Mouse (Mus musculus): ENCODE measurements at regions not wholly inside any gene's neighbourhood (a gene's known extent, or its start where the extent isn't known, plus 50 kb on each side); places are given as distances from the start of the nearest gene placed in this dataset.

DNA sequence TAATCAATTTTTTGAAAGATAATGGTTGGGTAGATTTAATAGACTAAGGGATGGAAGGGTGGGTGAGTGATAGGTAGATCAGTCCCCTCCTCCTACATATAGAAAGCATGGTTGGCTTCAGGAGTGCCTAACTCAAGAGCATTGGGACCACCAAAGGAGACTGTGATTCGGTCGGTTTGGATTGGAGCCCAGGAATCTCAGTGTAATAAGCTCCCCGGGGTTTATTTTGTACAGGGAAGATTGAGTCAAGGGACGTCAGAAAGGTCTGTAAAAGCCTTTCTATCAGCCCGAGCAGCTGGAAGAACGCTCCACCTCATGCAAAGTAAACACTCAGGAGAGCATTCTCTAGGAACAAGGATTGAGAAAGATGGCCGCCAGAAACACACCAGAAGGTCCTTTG, 76.5 kb upstream of the Cops8 start:
- Histone ChIP-seq H3K4me2 (ENCODE audit: low read depth, severe bottlenecking) (no peak overlapping the region), H3K4me3 (ENCODE audit: low read depth, low read length) (no peak overlapping the region), H3K4me1 (ENCODE audit: control insufficient read depth, insufficient read depth, low read length) (no peaks in the 10 kb centered on the region), H3K36me3 (ENCODE audit: control insufficient read depth, insufficient read depth, low read length) (no peaks in the 10 kb centered on the region), H3K27ac (replicated peaks; ENCODE audit: low read depth, low read length) (no peak overlapping the region), H3K9me3 (ENCODE audit: control insufficient read depth, low read length) (no peaks in the 10 kb centered on the region), H3K9ac (ENCODE audit: low read length) (no peak overlapping the region), H3K27me3 (ENCODE audit: control insufficient read depth, insufficient read depth, low read length) (no peaks in the 10 kb centered on the region)
- ATAC-seq (ENCODE audit: insufficient number of reproducible peaks, low FRiP score, low TSS enrichment, low read depth) (no peak), DNase-seq (ENCODE audit: low spot score) (no peak)
- 88% methylated on average over 7 of the region's 7 CpGs for WGBS

GRCm38 (mm10) chr1:90527947-90528717, 74.6 kb upstream of the Cops8 start:
- Histone ChIP-seq H3K9ac (ENCODE audit: low read length) (no peak overlapping the region), H3K9me3 (ENCODE audit: control insufficient read depth, low read length) (no peaks in the 10 kb centered on the region), H3K4me2 (ENCODE audit: low read depth, severe bottlenecking) (no peak overlapping the region), H3K27me3 (ENCODE audit: control insufficient read depth, insufficient read depth, low read length) (no peaks in the 10 kb centered on the region), H3K36me3 (ENCODE audit: control insufficient read depth, insufficient read depth, low read length) (no peaks in the 10 kb centered on the region), H3K27ac (replicated peaks; ENCODE audit: low read depth, low read length) (no peak overlapping the region), H3K4me3 (ENCODE audit: low read depth, low read length) (no peak overlapping the region), H3K4me1 (ENCODE audit: control insufficient read depth, insufficient read depth, low read length) (no peaks in the 10 kb centered on the region)
- no peak for ATAC-seq (ENCODE audit: insufficient number of reproducible peaks, low FRiP score, low TSS enrichment, low read depth)
- no peak for DNase-seq (ENCODE audit: low spot score)
- 79% methylated on average over 11 of the region's 11 CpGs for WGBS

DNA sequence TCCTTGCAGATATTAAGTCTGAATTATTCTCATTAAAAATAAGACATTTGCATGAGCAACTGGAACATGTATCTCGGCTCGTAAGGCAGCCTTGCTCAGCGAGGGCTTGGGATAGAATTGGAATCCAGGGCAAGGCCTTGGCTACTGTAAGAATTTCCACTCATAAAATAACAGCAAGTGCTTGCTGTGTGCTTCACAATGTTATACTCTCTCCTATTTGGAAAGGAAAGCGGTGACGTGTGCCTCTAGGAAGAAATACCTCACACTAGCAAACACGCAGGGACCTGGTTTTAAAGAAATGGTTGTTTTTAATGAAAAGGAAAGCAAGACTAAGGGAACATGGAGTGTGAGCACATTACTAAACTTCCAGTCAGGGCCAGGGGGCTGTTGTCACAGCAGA, 69.3 kb upstream of the Cops8 start:
- Histone ChIP-seq H3K36me3 (ENCODE audit: control insufficient read depth, insufficient read depth, low read length) (no peaks in the 10 kb centered on the region), H3K9ac (ENCODE audit: low read length) (no peak overlapping the region), H3K27ac (replicated peaks; ENCODE audit: low read depth, low read length) (no peak overlapping the region), H3K9me3 (ENCODE audit: control insufficient read depth, low read length) (no peaks in the 10 kb centered on the region), H3K4me2 (ENCODE audit: low read depth, severe bottlenecking) (no peak overlapping the region), H3K27me3 (ENCODE audit: control insufficient read depth, insufficient read depth, low read length) (no peaks in the 10 kb centered on the region), H3K4me1 (ENCODE audit: control insufficient read depth, insufficient read depth, low read length) (no peaks in the 10 kb centered on the region), H3K4me3 (ENCODE audit: low read depth, low read length) (no peak overlapping the region)
- no peak for DNase-seq (ENCODE audit: low spot score)
- 95% methylated on average over 6 of the region's 6 CpGs for WGBS
- no peak for ATAC-seq (ENCODE audit: insufficient number of reproducible peaks, low FRiP score, low TSS enrichment, low read depth)

GRCm38 (mm10) chr1:90536105-90536504, 66.7 kb upstream of the Cops8 start:
- Histone ChIP-seq H3K27ac (replicated peaks; ENCODE audit: low read depth, low read length) (no peak overlapping the region), H3K27me3 (ENCODE audit: control insufficient read depth, insufficient read depth, low read length) (no peaks in the 10 kb centered on the region), H3K9me3 (ENCODE audit: control insufficient read depth, low read length) (no peaks in the 10 kb centered on the region), H3K4me2 (ENCODE audit: low read depth, severe bottlenecking) (no peak overlapping the region), H3K4me3 (ENCODE audit: low read depth, low read length) (no peak overlapping the region), H3K9ac (ENCODE audit: low read length) (no peak overlapping the region), H3K4me1 (ENCODE audit: control insufficient read depth, insufficient read depth, low read length) (no peaks in the 10 kb centered on the region), H3K36me3 (ENCODE audit: control insufficient read depth, insufficient read depth, low read length) (no peaks in the 10 kb centered on the region)
- ATAC-seq (ENCODE audit: insufficient number of reproducible peaks, low FRiP score, low TSS enrichment, low read depth) (no peak), DNase-seq (ENCODE audit: low spot score) (no peak)

DNA sequence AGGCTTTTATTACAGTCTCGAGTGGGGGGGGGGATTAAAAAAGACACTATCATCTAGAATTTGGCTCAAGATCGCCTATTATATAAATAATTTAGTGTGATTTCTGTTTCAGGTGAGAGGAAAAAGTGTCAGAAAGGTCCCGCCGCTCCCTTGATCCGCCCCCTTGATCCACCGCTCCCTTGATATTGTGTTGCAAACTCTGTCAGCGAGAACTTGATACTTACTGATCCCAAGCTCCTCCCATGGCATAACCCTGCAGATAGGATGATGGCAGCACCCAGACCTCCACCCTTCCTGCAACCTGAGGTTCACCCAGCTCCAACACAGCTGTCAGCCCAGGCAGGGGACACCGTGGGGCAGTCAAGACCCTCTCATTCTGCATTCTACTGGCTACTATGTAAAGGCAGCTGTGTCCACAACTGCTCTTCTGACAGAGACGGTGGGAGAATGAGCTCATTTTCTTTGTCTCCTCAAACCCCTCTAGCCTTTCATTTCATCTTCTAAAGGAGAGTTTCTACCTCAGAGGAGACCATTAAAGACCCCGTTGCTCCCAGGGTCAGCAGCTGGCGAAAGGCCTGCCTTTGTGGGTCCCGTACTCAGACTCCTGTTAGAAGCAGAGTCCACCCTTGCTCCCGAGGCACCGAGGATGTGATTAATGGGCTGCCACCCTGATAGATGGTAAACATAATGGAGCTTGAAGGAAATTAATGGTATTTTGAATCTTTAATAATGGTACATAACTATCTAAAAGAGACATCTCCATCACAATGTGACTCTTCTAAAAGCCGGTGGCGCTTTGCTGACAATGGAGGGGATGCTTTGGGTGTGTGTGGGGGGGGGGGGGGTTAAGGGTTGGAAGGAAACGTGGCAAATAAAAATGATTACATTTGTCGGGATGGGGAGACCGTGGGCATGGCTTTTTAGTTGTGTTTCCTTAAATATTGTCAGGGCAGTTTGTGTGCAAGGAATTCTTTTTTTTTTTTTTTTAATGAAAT, 58.7 kb upstream of the Cops8 start:
- H3K27ac ChIP-seq (replicated peaks; ENCODE audit: low read depth, low read length): no peak overlapping the region
- no peaks in the 10 kb centered on the region for H3K27me3 ChIP-seq (ENCODE audit: control insufficient read depth, insufficient read depth, low read length)
- 41% methylated on average over 19 of the region's 19 CpGs for WGBS
- no peak overlapping the region for H3K4me2 ChIP-seq (ENCODE audit: low read depth, severe bottlenecking)
- peaks cover 3% of the 10 kb centered on the region; the same call in 1 of the 2 replicates for H3K9me3 ChIP-seq (ENCODE audit: control insufficient read depth, low read length)
- DNase-seq (ENCODE audit: low spot score) (no peak), ATAC-seq (ENCODE audit: insufficient number of reproducible peaks, low FRiP score, low TSS enrichment, low read depth) (no peak)
- H3K4me1 ChIP-seq (ENCODE audit: control insufficient read depth, insufficient read depth, low read length): no peaks in the 10 kb centered on the region
- H3K36me3 ChIP-seq (ENCODE audit: control insufficient read depth, insufficient read depth, low read length): no peaks in the 10 kb centered on the region
- no peak overlapping the region for H3K9ac ChIP-seq (ENCODE audit: low read length)
- H3K4me3 ChIP-seq (ENCODE audit: low read depth, low read length): no peak overlapping the region

DNA sequence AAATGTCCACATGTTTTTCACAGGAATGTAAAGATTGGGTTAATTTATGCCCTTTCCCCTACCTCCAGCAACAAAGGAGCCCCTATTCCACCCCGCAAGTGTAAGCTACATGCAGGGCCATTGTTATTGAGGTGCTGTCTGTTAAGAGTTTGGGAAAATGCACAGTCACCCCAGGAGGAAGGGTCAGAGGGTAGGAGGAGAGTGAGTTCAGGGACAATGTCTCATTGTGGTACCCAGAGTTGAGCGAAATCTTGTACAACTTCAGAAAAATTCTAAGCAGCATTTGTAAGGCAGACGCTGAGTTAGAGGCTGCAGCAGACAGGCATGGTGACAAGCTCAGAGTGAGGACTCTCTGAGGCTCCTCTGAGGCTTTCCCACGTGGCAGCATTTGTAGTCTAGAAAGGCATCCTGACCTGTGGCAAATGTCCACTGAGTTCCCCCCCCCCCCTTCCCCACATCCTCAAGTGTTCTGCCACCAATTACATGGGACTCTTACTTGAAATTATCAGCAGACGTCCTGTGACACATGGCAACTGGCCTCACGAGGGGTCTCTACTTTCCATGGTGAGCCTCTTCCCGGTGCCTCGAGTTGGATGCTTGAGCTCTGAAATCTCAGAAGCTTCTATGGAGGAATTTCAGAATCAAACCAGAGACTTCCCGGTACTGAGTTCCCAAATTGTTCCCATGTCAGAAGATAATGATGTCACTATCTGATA, 57.8 kb upstream of the Cops8 start:
- H3K9me3 ChIP-seq (ENCODE audit: control insufficient read depth, low read length): peaks cover 3% of the 10 kb centered on the region; the same call in 1 of the 2 replicates
- H3K27ac ChIP-seq (replicated peaks; ENCODE audit: low read depth, low read length): no peak overlapping the region; the same call in 1 of the 2 replicates
- H3K4me2 ChIP-seq (ENCODE audit: low read depth, severe bottlenecking): no peak overlapping the region
- WGBS: 42% methylated on average over 9 of the region's 9 CpGs
- DNase-seq (ENCODE audit: low spot score) (no peak), ATAC-seq (ENCODE audit: insufficient number of reproducible peaks, low FRiP score, low TSS enrichment, low read depth) (no peak)
- H3K36me3 ChIP-seq (ENCODE audit: control insufficient read depth, insufficient read depth, low read length): no peaks in the 10 kb centered on the region
- H3K4me3 ChIP-seq (ENCODE audit: low read depth, low read length): no peak overlapping the region
- H3K9ac ChIP-seq (ENCODE audit: low read length): no peak overlapping the region
- H3K4me1 ChIP-seq (ENCODE audit: control insufficient read depth, insufficient read depth, low read length): no peaks in the 10 kb centered on the region
- no peaks in the 10 kb centered on the region for H3K27me3 ChIP-seq (ENCODE audit: control insufficient read depth, insufficient read depth, low read length)

GRCm38 (mm10) chr1:90552644-90553043, 50.1 kb upstream of the Cops8 start:
- 70% methylated on average over 6 of the region's 6 CpGs for WGBS
- ATAC-seq (ENCODE audit: insufficient number of reproducible peaks, low FRiP score, low TSS enrichment, low read depth): no peak
- Histone ChIP-seq H3K9ac (ENCODE audit: low read length) (no peak overlapping the region), H3K4me3 (ENCODE audit: low read depth, low read length) (no peak overlapping the region), H3K27ac (replicated peaks; ENCODE audit: low read depth, low read length) (no peak overlapping the region), H3K27me3 (ENCODE audit: control insufficient read depth, insufficient read depth, low read length) (no peaks in the 10 kb centered on the region), H3K4me2 (ENCODE audit: low read depth, severe bottlenecking) (no peak overlapping the region), H3K4me1 (ENCODE audit: control insufficient read depth, insufficient read depth, low read length) (no peaks in the 10 kb centered on the region), H3K36me3 (ENCODE audit: control insufficient read depth, insufficient read depth, low read length) (no peaks in the 10 kb centered on the region), H3K9me3 (ENCODE audit: control insufficient read depth, low read length) (no peaks in the 10 kb centered on the region)
- DNase-seq (ENCODE audit: low spot score): no peak
